Mouse (Mus musculus) embryonic facial prominence, embryonic 14.5 days (tissue): ENCODE data around the gene D630039A03Rik. TPM values are rescaled to one million over a fixed set of nuclear protein-coding genes. Genes with fewer than 3 reads are reported as not detected.

ENCODE experiments used
- ATAC-seq: fragments of 200-750 bp; cut with Nextera tagmentation; 2 replicates; pipeline ENCODE4 v1.8.0; 2017; ENCODE audit warnings: low read depth, moderate number of reproducible peaks, moderate TSS enrichment
- DNase-seq: peaks from one replicate; pipeline ENCODE4 v3.0.0-alpha.2; 2015; ENCODE audit warnings: low spot score
- H3K27ac ChIP-seq: fragments of 300-500 bp; sonication (generic); replicated peaks from 2 replicates; pipeline ENCODE4 v1.5.1; 2014; ENCODE audit warnings: low read depth, mild to moderate bottlenecking, low read length, moderate library complexity
- H3K27me3 ChIP-seq: fragments of 300-500 bp; sonication (generic); replicated peaks from 2 replicates; pipeline ENCODE4 v1.6.1; 2014; ENCODE audit warnings: low read length; ENCODE audit not compliant: control insufficient read depth, insufficient read depth
- H3K36me3 ChIP-seq: fragments of 300-500 bp; sonication (generic); 2 replicates; pipeline ENCODE4 v1.6.1; 2014; ENCODE audit warnings: low read length, mixed read lengths; ENCODE audit not compliant: control insufficient read depth, insufficient read depth
- H3K4me1 ChIP-seq: fragments of 300-500 bp; sonication (generic); 2 replicates; pipeline ENCODE4 v1.6.1; 2014; ENCODE audit warnings: antibody characterized with exemption, low read length; ENCODE audit not compliant: control insufficient read depth, insufficient read depth
- H3K4me2 ChIP-seq: fragments of 300-500 bp; sonication (generic); 2 replicates; pipeline ENCODE4 v1.6.1; 2014; ENCODE audit warnings: low read depth, mild to moderate bottlenecking, low read length, moderate library complexity, mixed read lengths
- H3K4me3 ChIP-seq: fragments of 300-500 bp; sonication (generic); 2 replicates; pipeline ENCODE4 v1.5.1; 2014; ENCODE audit warnings: low read depth, mild to moderate bottlenecking, low read length
- H3K9ac ChIP-seq: fragments of 300-500 bp; sonication (generic); 2 replicates; pipeline ENCODE4 v1.6.1; 2014; ENCODE audit warnings: low read depth, mild to moderate bottlenecking, low read length, moderate library complexity, mixed read lengths
- H3K9me3 ChIP-seq: fragments of 300-500 bp; sonication (generic); 2 replicates; pipeline ENCODE4 v1.6.1; 2016; ENCODE audit warnings: low read length; ENCODE audit not compliant: control insufficient read depth
- WGBS: fragments of 180-500 bp; shearing (Covaris S2); extraction: QIAGEN DNeasy Blood & Tissue Kit; methylation state at CpG from one replicate; pipeline ENCODE4 v1.1.7; 2014; 5-methylcytosine and 5-hydroxymethylcytosine counted together
- polyA plus RNA-seq: library from polyadenylated mRNA; unstranded; fragments of >200 nt; fragmentation: Nextera tagmentation; extraction: Ambion mirVana; gene quantifications from 2 replicates; pipeline ENCODE4 v1.2.1, GENCODE M21; 2014

Gene D630039A03Rik
- polyA plus RNA-seq: 0.19 and 0.42 TPM in 2 replicates

- DNase-seq (peak; percentile 69), ATAC-seq (peak; percentile 20; the same call in 1 of the 2 replicates)
- H3K4me3 ChIP-seq: peak within 1 kb of the TSS; percentile 14; the same call in 1 of the 2 replicates
- 15% methylated on average over 9 of the region's 9 CpGs for WGBS
- no peak within 1 kb of the TSS for H3K27ac ChIP-seq
- peaks cover 32% of the 10 kb centered on the region for H3K4me1 ChIP-seq
- H3K4me2 ChIP-seq: peak within 1 kb of the TSS; percentile 39
- H3K9ac ChIP-seq: no peak within 1 kb of the TSS
- no peaks in the 10 kb centered on the region for H3K36me3 ChIP-seq
- no peaks in the 10 kb centered on the region for H3K9me3 ChIP-seq
- H3K27me3 ChIP-seq: 0 out of 2 replicates have a peak, but pooled peaks cover 5% of the 10 kb centered on the region
These were observed at the start of gene D630039A03Rik for GRCm38 (mm10) chr4:57916201-57916661. D630039A03Rik (minus strand) TSS chr4:57916297.

- H3K36me3 ChIP-seq: no peaks in the 10 kb centered on the region
- ATAC-seq: no peak
These were observed 49.4 kb upstream of the D630039A03Rik start for GRCm38 (mm10) chr4:57965516-57965915.

GRCm38 (mm10) chr4:57964143-57964542 lies 48.0 kb upstream of the D630039A03Rik start:
- H3K4me3 ChIP-seq: no peak overlapping the region
- ATAC-seq (no peak), DNase-seq (no peak)
- no peaks in the 10 kb centered on the region for H3K27me3 ChIP-seq
- 73% methylated on average over 1 of the region's 1 CpGs for WGBS
- no peaks in the 10 kb centered on the region for H3K9me3 ChIP-seq
- no peak overlapping the region for H3K9ac ChIP-seq
- no peaks in the 10 kb centered on the region for H3K4me1 ChIP-seq
- no peak overlapping the region for H3K27ac ChIP-seq
- no peak overlapping the region for H3K4me2 ChIP-seq
- no peaks in the 10 kb centered on the region for H3K36me3 ChIP-seq

More at GRCm38 (mm10) chr4:57965516-57965915, 49.4 kb upstream of the D630039A03Rik start:
- Histone ChIP-seq H3K27ac (no peak overlapping the region), H3K9me3 (no peaks in the 10 kb centered on the region), H3K4me1 (no peaks in the 10 kb centered on the region), H3K9ac (no peak overlapping the region), H3K4me3 (no peak overlapping the region), H3K4me2 (no peak overlapping the region), H3K27me3 (no peaks in the 10 kb centered on the region)
- DNase-seq: no peak
- 87% methylated on average over 4 of the region's 4 CpGs for WGBS

- H3K4me3 ChIP-seq: no peak overlapping the region
- H3K9ac ChIP-seq: no peak overlapping the region
- WGBS: 85% methylated on average over 8 of the region's 8 CpGs
- DNase-seq: no peak
- H3K4me1 ChIP-seq: peaks cover 26% of the 10 kb centered on the region
- H3K4me2 ChIP-seq: no peak overlapping the region
- ATAC-seq: no peak
- no peaks in the 10 kb centered on the region for H3K36me3 ChIP-seq
- H3K27me3 ChIP-seq: no peaks in the 10 kb centered on the region
- H3K27ac ChIP-seq: no peak overlapping the region
- H3K9me3 ChIP-seq: no peaks in the 10 kb centered on the region
These were observed 43.0 kb upstream of the D630039A03Rik start for GRCm38 (mm10) chr4:57959056-57959455.

- H3K4me2 ChIP-seq: no peak overlapping the region
- no peaks in the 10 kb centered on the region for H3K27me3 ChIP-seq
- 56% methylated on average over 9 of the region's 9 CpGs for WGBS
- no peak overlapping the region for H3K4me3 ChIP-seq
- DNase-seq: peak; percentile 36
- H3K36me3 ChIP-seq: no peaks in the 10 kb centered on the region
- no peak for ATAC-seq
- peaks cover 26% of the 10 kb centered on the region for H3K4me1 ChIP-seq
- no peak overlapping the region for H3K9ac ChIP-seq
- no peaks in the 10 kb centered on the region for H3K9me3 ChIP-seq
- no peak overlapping the region for H3K27ac ChIP-seq
These were observed 42.0 kb upstream of the D630039A03Rik start for GRCm38 (mm10) chr4:57958098-57958497.

GRCm38 (mm10) chr4:57957200-57958085 lies 41.3 kb upstream of the D630039A03Rik start:
- Histone ChIP-seq H3K9me3 (no peaks in the 10 kb centered on the region), H3K4me1 (peaks cover 26% of the 10 kb centered on the region), H3K27me3 (no peaks in the 10 kb centered on the region), H3K27ac (peak overlapping the region; percentile 89), H3K4me3 (peak overlapping the region; percentile 79), H3K36me3 (no peaks in the 10 kb centered on the region), H3K4me2 (peak overlapping the region; percentile 70), H3K9ac (peak overlapping the region; percentile 62)
- WGBS: 39% methylated on average over 11 of the region's 11 CpGs
- peak; percentile 29 for DNase-seq
- no peak for ATAC-seq

GRCm38 (mm10) chr4:57956029-57956960 lies 40.2 kb upstream of the D630039A03Rik start, which contains the start of gene Txn1:
Txn1 (minus strand) TSS chr4:57956411.
- Histone ChIP-seq H3K27ac (peak within 1 kb of the TSS; percentile 89), H3K36me3 (peaks cover 10% of the 10 kb centered on the region), H3K9ac (peak within 1 kb of the TSS; percentile 88), H3K9me3 (0 out of 2 replicates have a peak, but pooled peaks cover 4% of the 10 kb centered on the region), H3K4me2 (peak within 1 kb of the TSS; percentile 70), H3K4me1 (peaks cover 26% of the 10 kb centered on the region), H3K27me3 (no peaks in the 10 kb centered on the region), H3K4me3 (peak within 1 kb of the TSS; percentile 79)
- DNase-seq (peak; percentile 99), ATAC-seq (peak; percentile 98)
- WGBS: under 1% methylated on average over 49 of the region's 71 CpGs

GRCm38 (mm10) chr4:57955544-57955958 lies 39.5 kb upstream of the D630039A03Rik start:
- 0 out of 2 replicates have a peak, but pooled peaks cover 5% of the 10 kb centered on the region for H3K9me3 ChIP-seq
- peaks cover 17% of the 10 kb centered on the region for H3K36me3 ChIP-seq
- peak overlapping the region; percentile 88 for H3K9ac ChIP-seq
- peak overlapping the region; percentile 79 for H3K4me3 ChIP-seq
- WGBS: 0% methylated on average over 23 of the region's 25 CpGs
- ATAC-seq (peak; percentile 5), DNase-seq (peak; percentile 82)
- H3K4me1 ChIP-seq: peaks cover 26% of the 10 kb centered on the region
- H3K27ac ChIP-seq: peak overlapping the region; percentile 89
- H3K27me3 ChIP-seq: no peaks in the 10 kb centered on the region
- peak overlapping the region; percentile 63 for H3K4me2 ChIP-seq
